8 mouse cellular contexts compared by ENCODE assay signal in the genomic region with DNA sequence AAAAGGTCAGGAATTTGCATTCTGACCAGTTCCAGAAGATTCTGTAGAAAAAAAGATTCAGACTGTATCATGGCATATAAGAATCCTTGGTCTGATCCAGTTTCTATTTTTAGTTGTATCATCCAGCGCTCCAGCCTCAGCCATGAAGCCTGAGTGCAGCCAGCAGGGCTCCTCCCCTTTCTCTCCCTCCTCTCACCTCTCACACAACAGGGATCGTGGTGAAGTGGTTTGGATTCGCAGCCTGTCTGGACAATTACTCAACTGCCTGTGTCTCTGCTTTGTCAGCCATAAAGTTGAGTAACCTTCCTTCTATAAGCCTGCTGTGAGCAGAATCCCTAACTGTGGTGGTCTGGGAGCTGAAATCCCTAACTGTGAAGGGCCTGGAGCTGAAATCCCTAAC.
DNase-seq lines count a peak whose midpoint lies in the region; ATAC-seq and TF ChIP-seq lines count a peak whose summit lies in the region.

No protein-coding gene starts in this region.

- H3ac ChIP-seq in C2C12 (ENCODE audit: control insufficient read depth, insufficient read length, low read depth), result no peak overlapping the region

- no peak overlapping the region; the same call in 1 of the 2 replicates for H3K4me2 ChIP-seq in kidney, embryonic 14.5 days (replicated peaks; ENCODE audit: low read depth, low read length)
- H3K4me2 ChIP-seq in midbrain, embryonic 14.5 days (ENCODE audit: low read length), result no peak overlapping the region

- no peaks in the 10 kb centered on the region for H3K79me2 ChIP-seq in C2C12 (ENCODE audit: control insufficient read depth, insufficient read depth)

- no peak overlapping the region for H3K4me3 ChIP-seq in C2C12 (ENCODE audit: insufficient read depth, poor library complexity, severe bottlenecking)
- H3K4me3 ChIP-seq in kidney, embryonic 14.5 days (ENCODE audit: low read length), result no peak overlapping the region
- no peak overlapping the region for H3K4me3 ChIP-seq in midbrain, embryonic 14.5 days (replicated peaks; ENCODE audit: low read depth, low read length)

- TF ChIP-seq CTCF in C2C12 (IDR thresholded peaks at IDR 0.05; ENCODE audit: control insufficient read depth, insufficient read depth, insufficient read length), result no peak

- WGBS in kidney, embryonic 14.5 days, result 5% methylated on average over 3 of the region's 3 CpGs
- WGBS in midbrain, embryonic 14.5 days, result 3% methylated on average over 3 of the region's 3 CpGs

- peak overlapping the region; percentile 59; the same call in 1 of the 2 replicates for H3K27ac ChIP-seq in kidney, embryonic 14.5 days (ENCODE audit: low read depth, low read length)
- H3K27ac ChIP-seq in midbrain, embryonic 14.5 days (replicated peaks; ENCODE audit: low read depth, low read length), result no peak overlapping the region; the same call in 1 of the 2 replicates

- ATAC-seq in kidney, embryonic 14.5 days (ENCODE audit: low FRiP score, low TSS enrichment), result peak; percentile 48; the same call in 1 of the 2 replicates
- ATAC-seq in midbrain, embryonic 14.5 days (ENCODE audit: low FRiP score, low TSS enrichment), result no peak; the same call in 1 of the 2 replicates

- H3K79me3 ChIP-seq in C2C12 (ENCODE audit: low read depth), result no peaks in the 10 kb centered on the region

- peaks cover 13% of the 10 kb centered on the region for H3K4me1 ChIP-seq in kidney, embryonic 14.5 days (ENCODE audit: control insufficient read depth, insufficient read depth, low read length)
- no peaks in the 10 kb centered on the region for H3K4me1 ChIP-seq in midbrain, embryonic 14.5 days (ENCODE audit: control insufficient read depth, insufficient read depth, low read length)

- H3K27me3 ChIP-seq in C2C12 (ENCODE audit: control insufficient read depth, insufficient read depth, insufficient read length), result no peaks in the 10 kb centered on the region
- no peaks in the 10 kb centered on the region for H3K27me3 ChIP-seq in kidney, embryonic 14.5 days (ENCODE audit: control insufficient read depth, insufficient read depth, low read length)
- no peaks in the 10 kb centered on the region for H3K27me3 ChIP-seq in midbrain, embryonic 14.5 days (ENCODE audit: control insufficient read depth, insufficient read depth, low read length)

- H3K9me3 ChIP-seq in kidney, embryonic 14.5 days (ENCODE audit: control insufficient read depth, low read length), result no peaks in the 10 kb centered on the region
- no peaks in the 10 kb centered on the region for H3K9me3 ChIP-seq in midbrain, embryonic 14.5 days (ENCODE audit: control insufficient read depth, low read length)

- H3K9ac ChIP-seq in kidney, embryonic 14.5 days (ENCODE audit: low read depth, low read length), result no peak overlapping the region
- H3K9ac ChIP-seq in midbrain, embryonic 14.5 days (replicated peaks; ENCODE audit: low read length), result no peak overlapping the region

- H3K36me3 ChIP-seq in C2C12 (ENCODE audit: control insufficient read depth, insufficient read depth), result no peaks in the 10 kb centered on the region
- H3K36me3 ChIP-seq in kidney, embryonic 14.5 days (ENCODE audit: control insufficient read depth, insufficient read depth, low read length), result no peaks in the 10 kb centered on the region
- no peaks in the 10 kb centered on the region for H3K36me3 ChIP-seq in midbrain, embryonic 14.5 days (ENCODE audit: control insufficient read depth, insufficient read depth, low read length)

- peak; percentile 65 to 70 for DNase-seq in adrenal gland, postnatal 36 days
- DNase-seq in heart, adult 18-20 months, result peak; percentile 40 to 64
- peak; percentile 55 for DNase-seq in midbrain, embryonic 14.5 days
- no peak for DNase-seq in right cerebral cortex, adult 2 months (ENCODE audit: low spot score in 2 of 2)
- DNase-seq in left cerebral cortex, adult 9 months (ENCODE audit: low spot score in 2 of 2), result no peak
- DNase-seq in testis, postnatal 10 days (ENCODE audit: low spot score), result no peak

TF ChIP-seq in C2C12, 6 proteins besides CTCF, POLR2A, EP300 and RAD21:
- TF ChIP-seq MYOD1 (IDR thresholded peaks at IDR 0.05; ENCODE audit: control insufficient read depth, insufficient read length, low read depth) (no peak), USF1 (IDR thresholded peaks at IDR 0.05; ENCODE audit: low read depth) (no peak), MAX (IDR thresholded peaks at IDR 0.05) (no peak), CEBPB (IDR thresholded peaks at IDR 0.05; ENCODE audit: low read depth) (peak; percentile 65), FOSL1 (IDR thresholded peaks at IDR 0.05; ENCODE audit: insufficient read depth, low read length, poor library complexity, severe bottlenecking) (no peak), MYOG (IDR thresholded peaks at IDR 0.05; ENCODE audit: control insufficient read depth, extremely low read depth, insufficient read length) (no peak)

Comparison
In these comparisons a context has a peak if more than half of its experiments do, and no peak if none do; other contexts are left out.
1. DNase-seq: peak in adrenal gland, postnatal 36 days (2 of 2), heart, adult 18-20 months (2 of 2) and midbrain, embryonic 14.5 days (single experiment); none in right cerebral cortex, adult 2 months (0 of 2), left cerebral cortex, adult 9 months (0 of 2) and testis, postnatal 10 days (single experiment).